Mouse (Mus musculus) layer of hippocampus, adult 2 months (tissue): ENCODE data around the gene Dzip3. TPM values are rescaled to one million over a fixed set of nuclear protein-coding genes. Genes with fewer than 3 reads are reported as not detected.

Experiments
- DNase-seq, 2 experiments: peaks; one replicate each; pipeline ENCODE4 v3.0.0; 2022; ENCODE audit warnings: low spot score in 2 of 2
- H3K27ac ChIP-seq: fragments of 200-600 bp; 2 replicates; pipeline ENCODE4 v1.8.1; 2022
- H3K4me3 ChIP-seq: fragments of 200-600 bp; 2 replicates; pipeline ENCODE4 v1.8.1; 2022; ENCODE audit warnings: mild to moderate bottlenecking
- CTCF ChIP-seq: fragments of 200-600 bp; conservative IDR thresholded peaks from 2 replicates; pipeline ENCODE4 v1.8.1; 2022; ENCODE audit warnings: antibody characterized with exemption, mild to moderate bottlenecking, moderate library complexity
- long read RNA-seq, 2 experiments: library from polyadenylated mRNA; stranded (forward); transcript quantifications; one replicate each; pipeline ENCODE4 v2.0.0; 2021; ENCODE audit warnings: borderline mapping rate in 2 of 2
- total RNA-seq, 2 experiments: library from RNA; stranded (reverse); gene quantifications; 2 replicates each; pipeline ENCODE4 v1.2.3; 2021

Dzip3 gene
- 10 to 100 TPM; 83.7 to 84.5 TPM for total RNA-seq
- long read RNA-seq, experiment 1, full-length matches to known transcripts: 6 of 27 reads
- long read RNA-seq, experiment 1, partial matches to known transcripts: 8 of 27 reads
- long read RNA-seq, experiment 1, other reads (novel, unspliced or antisense): 13 of 27 reads
- long read RNA-seq, experiment 2, full-length matches to known transcripts: 9 of 33 reads
- long read RNA-seq, experiment 2, partial matches to known transcripts: 4 of 33 reads
- long read RNA-seq, experiment 2, other reads (novel, unspliced or antisense): 20 of 33 reads

- DNase-seq: peak; percentile 92
- TF ChIP-seq CTCF: peak; percentile 28; the same call in 1 of the 2 replicates
- peak within 1 kb of the TSS; percentile 95 for H3K27ac ChIP-seq
- H3K4me3 ChIP-seq: peak within 1 kb of the TSS; percentile 92
These were observed at the start of gene Dzip3, which contains the start of gene Cip2a for GRCm38 (mm10) chr16:48993559-48994342. Gene Dzip3 (minus strand): TSS chr16:48994165. Gene Cip2a (plus strand): TSS chr16:48994185.

GRCm38 (mm10) chr16:49040554-49041221 is 46.7 kb upstream of the Dzip3 start:
- Histone ChIP-seq H3K4me3 (no peak overlapping the region), H3K27ac (no peak overlapping the region)
- no peak for TF ChIP-seq CTCF
- DNase-seq: no peak

- DNase-seq: no peak
- no peak for TF ChIP-seq CTCF
- H3K4me3 ChIP-seq: no peak overlapping the region
- H3K27ac ChIP-seq: no peak overlapping the region
These were observed 43.8 kb upstream of the Dzip3 start for GRCm38 (mm10) chr16:49037771-49038170.

- no peak overlapping the region for H3K4me3 ChIP-seq
- TF ChIP-seq CTCF: no peak
- H3K27ac ChIP-seq: no peak overlapping the region
- no peak for DNase-seq
These were observed 41.9 kb upstream of the Dzip3 start for GRCm38 (mm10) chr16:49035852-49036251.

- Histone ChIP-seq H3K4me3 (no peak overlapping the region), H3K27ac (no peak overlapping the region)
- peak in 1 of 2 experiments; percentile 31 for DNase-seq
- TF ChIP-seq CTCF: peak; percentile 78
These were observed 22.8 kb upstream of the Dzip3 start for GRCm38 (mm10) chr16:49016620-49017332.

- Histone ChIP-seq H3K4me3 (no peak overlapping the region), H3K27ac (no peak overlapping the region)
- DNase-seq: peak; percentile 56 to 70
- TF ChIP-seq CTCF: no peak
These were observed 10.2 kb upstream of the Dzip3 start for GRCm38 (mm10) chr16:49004151-49004550.

- no peak for TF ChIP-seq CTCF
- H3K27ac ChIP-seq: 0 out of 2 replicates have a peak overlapping the region, but pooled peaks have one; percentile 95
- peak overlapping the region; percentile 92 for H3K4me3 ChIP-seq
- no peak for DNase-seq
These were observed 353 bp upstream of the Dzip3 start for GRCm38 (mm10) chr16:48994343-48994693.

GRCm38 (mm10) chr16:48993231-48993558 is 770 bp downstream of the Dzip3 start:
- no peak for TF ChIP-seq CTCF
- no peak for DNase-seq
- H3K4me3 ChIP-seq: peak overlapping the region; percentile 92
- peak overlapping the region; percentile 95 for H3K27ac ChIP-seq

- TF ChIP-seq CTCF: no peak
- Histone ChIP-seq H3K27ac (peak overlapping the region; percentile 95), H3K4me3 (peak overlapping the region; percentile 92)
- DNase-seq: no peak
These were observed 1.3 kb downstream of the Dzip3 start for GRCm38 (mm10) chr16:48992437-48993230.

GRCm38 (mm10) chr16:48989700-48990099 is 4.3 kb downstream of the Dzip3 start:
- H3K27ac ChIP-seq: no peak overlapping the region
- H3K4me3 ChIP-seq: no peak overlapping the region
- TF ChIP-seq CTCF: no peak
- no peak for DNase-seq

- DNase-seq: no peak
- H3K27ac ChIP-seq: no peak overlapping the region
- no peak for TF ChIP-seq CTCF
- H3K4me3 ChIP-seq: no peak overlapping the region
These were observed 8.8 kb downstream of the Dzip3 start for GRCm38 (mm10) chr16:48985034-48985627.
